In genomic region chr6:87100297-87101020, GRCm38 (mm10) we compare ENCODE assay signal across 9 mouse cellular contexts. TPM values are rescaled to one million over a fixed set of nuclear protein-coding genes. Genes with fewer than 3 reads are reported as not detected.
A peak's percentile ranks its signal among the peaks of the same experiment; 100 is the strongest.
DNase-seq lines count a peak whose midpoint lies in the region; ATAC-seq and TF ChIP-seq lines count a peak whose summit lies in the region.
"Had no signal": no experiment of that assay in that cellular context is flagged by ENCODE, and none has a peak within 500 bp of the region (broad histone marks: within the 10 kb centered on the region; RNA-seq: fewer than 3 reads in every experiment).

No protein-coding gene starts in this region.

- H3K36me3 ChIP-seq in hindbrain, embryonic 16.5 days (ENCODE audit: control insufficient read depth, insufficient read depth, low read length) = no peaks in the 10 kb centered on the region
- H3K36me3 ChIP-seq in midbrain, embryonic 15.5 days (replicated peaks) = no peaks in the 10 kb centered on the region

- peak; percentile 10 for DNase-seq in cerebellum, adult 11-12 months
- DNase-seq in cerebellum, postnatal 14 days = no peak
- no peak for DNase-seq in layer of hippocampus, adult 2 months (ENCODE audit: low spot score in 2 of 2)
- no peak for DNase-seq in layer of hippocampus, adult 11-12 months (ENCODE audit: low spot score)
- DNase-seq in adrenal gland, postnatal 4 days (ENCODE audit: low spot score in 2 of 2) = no peak
- DNase-seq in kidney, postnatal 10 days = no peak

- H3K27me3 ChIP-seq in hindbrain, embryonic 16.5 days (replicated peaks; ENCODE audit: control insufficient read depth, insufficient read depth, low read length) = no peaks in the 10 kb centered on the region
- H3K27me3 ChIP-seq in midbrain, embryonic 15.5 days (replicated peaks) = no peaks in the 10 kb centered on the region

- H3K4me3 ChIP-seq in layer of hippocampus, adult 2 months = no peak overlapping the region
- no peak overlapping the region for H3K4me3 ChIP-seq in hindbrain, embryonic 16.5 days (ENCODE audit: low read length)
- H3K4me3 ChIP-seq in midbrain, embryonic 15.5 days = no peak overlapping the region

- H3K9ac ChIP-seq in hindbrain, embryonic 16.5 days (ENCODE audit: low read depth, low read length) = no peak overlapping the region
- H3K9ac ChIP-seq in midbrain, embryonic 15.5 days = 0 out of 2 replicates have a peak overlapping the region, but pooled peaks have one; percentile 8

- 86% methylated on average over 9 of the region's 9 CpGs for WGBS in hindbrain, embryonic 16.5 days
- WGBS in midbrain, embryonic 15.5 days = 87% methylated on average over 9 of the region's 9 CpGs

- H3K27ac ChIP-seq in layer of hippocampus, adult 2 months = peak overlapping the region; percentile 58
- peak overlapping the region; percentile 19 for H3K27ac ChIP-seq in hindbrain, embryonic 16.5 days (ENCODE audit: low read depth, low read length)
- H3K27ac ChIP-seq in midbrain, embryonic 15.5 days = peak overlapping the region; percentile 73

- no peak for TF ChIP-seq CTCF in layer of hippocampus, adult 2 months (conservative IDR thresholded peaks at IDR 0.05)

- H3K9me3 ChIP-seq in hindbrain, embryonic 16.5 days (ENCODE audit: control insufficient read depth, low read length) = no peaks in the 10 kb centered on the region
- H3K9me3 ChIP-seq in midbrain, embryonic 15.5 days = no peaks in the 10 kb centered on the region

- no peak overlapping the region for H3K4me2 ChIP-seq in hindbrain, embryonic 16.5 days (ENCODE audit: low read length)
- H3K4me2 ChIP-seq in midbrain, embryonic 15.5 days = no peak overlapping the region; the same call in 1 of the 2 replicates

- peaks cover 26% of the 10 kb centered on the region for H3K4me1 ChIP-seq in hindbrain, embryonic 16.5 days (ENCODE audit: control insufficient read depth, insufficient read depth, low read depth, low read length)
- peaks cover 28% of the 10 kb centered on the region for H3K4me1 ChIP-seq in midbrain, embryonic 15.5 days

- ATAC-seq in hindbrain, embryonic 16.5 days = peak; percentile 44
- no peak for ATAC-seq in midbrain, embryonic 15.5 days (replicated peaks)

RNA-seq across cellular contexts. Expression of gene D6Ertd527e, which starts 4.1 kb away (rescaled TPM):
- total RNA-seq in layer of hippocampus, adult 2 months (2021) = not detected
- polyA plus RNA-seq in hindbrain, embryonic 16.5 days (2015; fragmentation: Nextera tagmentation; extraction: Ambion mirVana) = 0.09 and 0.11 TPM in 2 replicates
- polyA plus RNA-seq in midbrain, embryonic 15.5 days (2015; fragmentation: Nextera tagmentation; extraction: Ambion mirVana) = 0.15 TPM in 1 of 2 replicates, not detected in the other
- under 1 TPM in 1 of 2 experiments, not detected in 1; 0.28 TPM for total RNA-seq in adrenal gland, postnatal 4 days (2021)
- total RNA-seq: adrenal gland, postnatal 36 days had no signal

RNA-seq across cellular contexts. Expression of gene Gfpt1, which starts 57.8 kb away (rescaled TPM):
- 10 to 100 TPM; 48.5 to 49.7 TPM for total RNA-seq in layer of hippocampus, adult 2 months (2021)
- 19.8 and 22.7 TPM in 2 replicates for polyA plus RNA-seq in hindbrain, embryonic 16.5 days (2015; fragmentation: Nextera tagmentation; extraction: Ambion mirVana)
- polyA plus RNA-seq in midbrain, embryonic 15.5 days (2015; fragmentation: Nextera tagmentation; extraction: Ambion mirVana) = 25.0 and 27.7 TPM in 2 replicates
- total RNA-seq in adrenal gland, postnatal 4 days (2021) = 10 to 100 TPM; 39.8 to 42.6 TPM

Comparison
In these comparisons a context has a peak if more than half of its experiments do, and no peak if none do; other contexts are left out.
1. H3K27ac ChIP-seq: peak in every context shown above with its lines; median percentile 73 in midbrain, embryonic 15.5 days; 58 in layer of hippocampus, adult 2 months; 19 in hindbrain, embryonic 16.5 days.